Mouse (Mus musculus): Measurements from ENCODE around the gene Hsd17b1.
A peak's percentile ranks its signal among the peaks of the same experiment; 100 is the strongest.

Hsd17b1 gene

DNA sequence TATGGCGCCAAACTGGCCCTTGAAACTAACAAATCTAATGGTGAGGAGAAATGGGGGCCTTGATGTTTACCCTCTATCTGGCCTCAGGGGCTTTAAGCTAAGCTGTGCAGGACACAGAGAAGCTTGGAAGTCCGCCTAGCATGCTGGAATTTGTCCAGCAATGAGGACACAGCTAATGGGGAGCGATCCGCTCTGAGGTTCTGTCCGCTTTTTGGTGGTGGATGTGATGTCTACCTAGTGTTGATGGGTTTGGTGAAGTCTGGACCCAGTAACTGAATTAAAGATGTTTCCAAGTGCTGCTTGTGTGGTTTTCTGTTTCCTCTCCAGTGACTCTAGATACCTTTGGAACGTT, 8.1 kb downstream of the Hsd17b1 start:
- DNase-seq: peak; percentile 75 to 77

DNA sequence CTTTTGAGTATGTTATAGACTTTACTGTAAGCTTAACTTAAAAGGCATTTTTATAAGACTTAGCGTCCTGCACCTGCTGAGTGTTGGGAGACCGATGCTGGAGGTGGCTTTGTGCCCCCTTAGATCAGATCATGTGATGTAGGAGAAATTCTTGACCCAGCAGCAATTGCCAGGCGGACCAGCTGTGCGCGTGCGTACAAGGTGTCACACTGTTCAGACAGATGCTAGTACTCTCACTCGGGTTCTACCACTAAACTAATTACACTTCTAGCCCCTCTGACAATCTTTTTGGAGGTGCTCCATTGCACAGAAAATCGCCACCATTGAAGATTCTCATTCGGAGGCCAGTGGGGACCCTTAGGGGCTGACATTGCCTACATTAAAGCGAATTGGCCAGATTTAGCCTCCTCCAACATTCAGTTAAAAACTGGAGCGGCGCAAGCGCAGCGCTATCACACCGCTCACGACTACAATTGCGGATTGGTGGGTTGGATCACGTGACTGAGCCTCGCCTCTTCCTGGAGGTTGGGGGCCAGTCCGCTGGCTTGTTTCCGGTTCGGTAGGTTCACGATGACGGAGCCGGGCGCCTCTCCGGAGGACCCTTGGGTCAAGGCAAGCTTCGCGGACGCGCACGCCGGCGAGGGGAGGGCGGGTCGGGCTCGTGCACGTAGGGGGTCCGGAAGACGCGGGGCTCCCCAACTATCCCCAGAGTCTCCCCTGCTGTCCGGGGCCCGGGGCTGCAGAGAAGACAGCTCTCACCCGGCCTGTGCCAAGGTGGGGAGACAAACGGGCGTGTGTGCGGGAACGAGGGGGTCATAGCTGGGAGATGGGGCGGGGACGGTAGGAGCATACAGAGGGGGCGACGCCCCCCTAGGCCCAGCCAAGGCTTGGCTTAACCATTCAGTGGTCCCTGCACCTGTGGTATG, 8.8 kb downstream of the Hsd17b1 start, which contains the start of gene Mlx:
Mlx (plus strand) TSS at position 522 of the 926 bp plus-strand sequence.
- DNase-seq: peak; percentile 96 to 97

DNA sequence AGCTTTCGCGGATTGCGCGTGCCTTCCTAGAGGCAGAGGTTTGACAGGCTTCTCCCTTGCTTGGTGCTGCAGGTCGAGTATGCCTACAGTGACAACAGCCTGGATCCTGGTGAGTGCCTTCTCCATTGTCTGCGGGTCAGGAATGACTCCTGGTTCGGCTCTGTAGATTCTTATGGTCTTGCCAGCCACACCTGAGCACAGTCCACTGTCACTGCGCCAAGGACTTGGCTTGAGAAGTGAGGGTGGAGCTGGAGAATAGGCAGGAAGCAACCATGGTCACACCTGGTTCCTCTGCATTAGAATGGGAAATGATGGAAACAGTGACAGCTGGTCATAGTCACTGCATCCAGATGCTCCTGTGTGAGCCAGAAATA, 9.5 kb downstream of the Hsd17b1 start:
- peak; percentile 54 to 66 for DNase-seq

DNA sequence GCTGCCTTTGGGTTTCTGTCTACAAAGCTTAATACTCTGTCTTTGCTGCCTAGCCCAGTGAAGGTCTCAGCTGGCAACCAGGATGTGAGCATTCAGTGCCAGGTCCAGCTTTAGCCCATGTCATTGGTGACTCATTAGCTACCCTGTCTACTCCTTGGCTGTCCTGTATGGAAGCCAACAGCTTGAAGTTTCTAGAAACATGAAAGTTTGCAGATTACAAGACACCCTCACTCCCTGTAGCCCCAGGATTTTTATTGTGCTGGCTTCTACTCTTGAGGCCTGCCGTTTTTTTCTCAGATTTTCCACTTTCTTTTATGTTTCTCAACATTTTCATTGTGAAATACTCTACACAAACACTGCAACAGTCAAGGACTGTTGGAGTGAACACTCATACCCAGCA, 11.7 kb downstream of the Hsd17b1 start:
- DNase-seq: no peak

DNA sequence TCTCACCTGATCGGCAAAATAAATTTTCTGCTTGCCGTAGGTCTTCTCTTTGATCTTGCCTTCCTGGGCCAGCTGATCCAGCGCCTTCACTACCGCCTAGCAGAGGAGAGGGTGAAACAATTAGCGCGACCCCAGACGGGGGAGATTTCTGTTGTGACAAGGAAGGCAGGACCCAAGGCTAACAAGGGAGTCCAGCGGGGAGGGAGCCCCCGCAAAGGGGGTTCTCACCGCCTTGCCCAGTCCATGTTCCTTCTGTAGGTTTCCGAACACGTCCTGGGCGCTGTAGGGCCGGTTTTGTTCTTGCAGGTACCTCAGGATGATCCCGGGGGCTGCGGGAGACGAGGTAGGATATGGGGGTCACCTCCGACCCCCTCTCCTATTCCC, 16.7 kb downstream of the Hsd17b1 start:
- DNase-seq: no peak

DNA sequence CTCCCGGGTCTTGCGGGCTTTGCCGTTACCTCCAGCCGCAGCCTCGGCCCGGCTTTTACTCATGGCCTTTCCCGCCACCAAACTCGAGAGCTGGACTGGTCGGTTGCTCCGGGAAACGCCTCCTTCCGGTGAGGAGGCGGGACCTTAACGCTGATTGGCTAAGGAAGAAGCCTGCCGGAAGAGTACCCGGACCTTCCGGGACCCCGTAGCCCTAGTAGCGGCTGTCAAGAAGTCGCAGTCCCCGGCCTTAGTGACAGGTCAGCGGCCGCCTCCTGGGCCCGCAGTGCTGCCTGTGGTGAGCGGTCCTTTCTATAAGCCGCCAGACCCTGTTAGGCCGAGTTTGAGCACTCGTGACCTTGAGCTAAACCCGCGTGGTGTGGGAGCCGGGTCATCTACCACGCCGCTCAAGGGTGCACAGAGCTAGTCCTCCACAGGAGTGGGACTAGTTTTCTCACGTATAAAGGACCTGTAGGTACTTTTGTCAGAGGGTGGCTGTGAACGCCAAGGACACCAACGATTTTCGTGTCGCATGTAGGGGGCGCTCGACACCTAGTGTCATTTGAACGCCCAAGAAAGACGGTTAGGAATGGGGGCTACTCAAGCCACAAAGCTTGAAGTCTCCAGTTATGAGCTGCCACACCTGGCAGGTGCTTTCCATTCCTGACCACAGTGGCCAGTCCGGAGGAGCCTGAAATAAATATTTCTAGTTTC, 17.3 kb downstream of the Hsd17b1 start, which contains the start of gene Psmc3ip:
Psmc3ip (minus strand) TSS at position 123 of the 711 bp plus-strand sequence.
- DNase-seq: peak; percentile 96 to 97

DNA sequence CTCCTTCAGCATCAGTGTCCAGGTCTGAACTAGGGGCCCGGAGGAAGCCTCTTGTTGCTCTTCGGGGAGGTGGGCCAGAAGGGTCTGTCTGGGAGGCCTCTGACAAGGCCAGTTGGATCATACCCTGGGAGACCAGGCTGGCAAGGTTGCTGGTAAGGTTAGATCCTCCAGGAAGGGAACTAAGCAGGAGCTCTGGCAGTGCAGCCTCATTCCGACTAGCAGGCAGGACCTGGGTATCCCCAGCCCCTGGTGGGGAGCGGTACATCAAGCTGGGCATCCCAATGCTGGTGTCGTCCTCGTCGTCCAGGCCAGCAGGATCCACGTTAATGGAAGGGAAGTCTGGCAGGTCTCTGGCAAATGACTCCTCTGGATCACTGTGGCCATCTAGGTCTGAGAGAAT, 20.0 kb downstream of the Hsd17b1 start:
- DNase-seq: no peak

DNA sequence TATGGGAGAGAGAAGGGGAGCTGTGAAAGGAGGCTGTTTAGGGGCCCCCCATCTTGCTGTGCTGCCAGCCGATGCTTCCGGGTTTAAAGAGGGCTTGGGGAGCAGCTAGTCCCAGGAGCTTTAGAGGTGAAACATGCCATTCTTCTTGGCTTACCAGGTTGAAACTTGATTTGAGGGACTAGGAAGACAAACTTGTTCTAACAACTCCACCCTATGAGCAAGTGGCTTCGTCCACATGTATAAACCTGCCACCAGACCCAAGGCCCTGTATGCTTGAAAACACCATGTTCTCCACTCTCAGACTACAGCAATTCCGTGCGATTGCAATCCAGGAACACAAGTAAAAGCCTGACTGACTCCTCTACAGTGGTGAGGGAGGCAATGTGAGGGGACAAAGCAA, 24.8 kb downstream of the Hsd17b1 start:
- DNase-seq: no peak

DNA sequence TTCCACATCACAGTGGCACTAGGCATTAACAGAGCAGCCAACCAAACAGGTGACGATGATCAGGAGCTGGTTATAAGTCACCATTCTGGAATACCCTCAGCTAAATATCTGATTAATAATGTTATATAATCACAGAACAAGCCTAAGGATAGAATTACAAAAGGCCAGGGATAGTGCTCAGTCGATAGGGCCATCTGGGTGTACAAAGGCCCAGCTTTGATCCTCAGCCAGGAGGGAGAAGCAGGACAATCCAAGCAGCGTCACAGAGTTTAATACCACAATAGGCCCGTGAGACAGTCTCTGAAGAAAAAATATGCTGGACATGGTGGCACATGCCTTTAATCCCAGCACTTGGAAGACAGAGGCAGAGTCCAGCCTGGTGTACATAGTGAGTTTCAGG, 31.1 kb downstream of the Hsd17b1 start:
- no peak for DNase-seq

DNA sequence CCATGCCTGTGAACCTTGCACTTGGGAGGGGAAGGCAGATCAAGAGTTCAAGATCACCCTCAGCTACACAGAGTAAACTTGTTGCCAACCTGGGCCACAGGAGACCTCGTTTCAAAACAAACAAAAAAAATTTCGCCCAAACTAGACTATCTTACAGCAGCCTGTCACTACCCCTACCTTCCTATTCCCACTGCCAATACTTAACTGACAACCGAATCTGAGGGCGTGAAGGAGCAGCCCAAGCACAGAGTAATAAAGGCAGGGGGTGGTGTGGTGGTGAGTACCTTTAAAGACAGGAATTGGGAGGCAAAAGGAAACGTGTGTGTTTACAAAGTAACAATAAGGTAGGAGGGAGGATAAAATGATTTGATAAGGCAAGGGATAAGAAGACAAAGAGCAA, 32.5 kb downstream of the Hsd17b1 start:
- DNase-seq: no peak

DNA sequence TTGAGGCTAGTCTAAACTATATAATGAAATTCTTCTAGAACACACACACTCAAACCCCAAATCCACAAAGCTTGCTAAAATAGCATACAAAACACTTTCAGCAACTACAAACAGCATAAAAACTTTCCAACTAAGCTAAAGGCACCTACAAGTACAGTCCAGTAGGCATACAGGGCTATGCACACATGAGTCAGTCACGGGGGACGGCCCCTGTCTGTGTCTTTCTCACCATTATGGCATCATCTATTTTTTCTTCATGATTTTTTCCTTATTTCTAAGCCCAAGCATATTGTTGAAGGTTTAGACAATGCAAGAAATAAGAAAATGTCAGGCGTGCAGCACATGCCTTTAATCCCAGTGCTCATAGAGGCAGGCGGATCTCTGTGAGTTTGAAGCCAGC, 33.0 kb downstream of the Hsd17b1 start:
- no peak for DNase-seq

DNA sequence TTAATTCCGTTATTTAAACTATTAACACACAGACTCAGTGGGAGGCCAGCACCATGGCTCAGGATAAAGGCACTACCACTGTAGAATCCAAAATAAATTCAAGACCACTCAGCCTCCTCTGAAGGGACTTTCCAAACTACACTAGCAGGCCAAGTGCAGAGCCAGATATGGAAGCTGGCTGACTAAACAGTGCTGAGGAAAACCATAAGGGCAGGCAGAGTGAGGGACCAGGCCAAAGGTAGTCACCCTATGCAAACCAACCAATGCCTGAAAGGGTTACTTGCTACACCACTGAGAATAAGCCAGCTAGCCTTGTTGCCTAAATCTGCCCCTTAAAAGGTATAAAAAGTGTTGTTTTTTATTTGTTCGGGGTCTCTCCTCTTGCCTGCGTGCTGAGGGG, 34.0 kb downstream of the Hsd17b1 start:
- DNase-seq: no peak

DNA sequence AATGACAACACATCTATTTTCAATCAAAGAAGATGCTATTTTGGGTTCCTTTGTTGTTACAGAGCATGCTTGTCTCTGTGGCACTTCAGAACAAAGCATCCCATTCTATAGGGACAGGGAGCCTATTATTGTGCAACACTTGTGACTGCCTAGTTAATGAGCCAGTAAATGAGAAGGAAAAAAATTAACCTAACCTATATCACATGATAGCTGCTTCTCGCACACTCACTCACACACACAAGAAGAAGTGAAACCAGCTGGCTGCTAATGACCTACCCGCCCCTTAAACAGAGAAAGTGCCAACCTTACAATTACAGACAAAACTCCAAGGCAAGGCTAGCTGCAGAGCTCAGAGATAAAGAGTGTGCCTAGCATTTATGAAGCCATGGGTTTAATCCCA, 37.4 kb downstream of the Hsd17b1 start:
- DNase-seq: no peak

DNA sequence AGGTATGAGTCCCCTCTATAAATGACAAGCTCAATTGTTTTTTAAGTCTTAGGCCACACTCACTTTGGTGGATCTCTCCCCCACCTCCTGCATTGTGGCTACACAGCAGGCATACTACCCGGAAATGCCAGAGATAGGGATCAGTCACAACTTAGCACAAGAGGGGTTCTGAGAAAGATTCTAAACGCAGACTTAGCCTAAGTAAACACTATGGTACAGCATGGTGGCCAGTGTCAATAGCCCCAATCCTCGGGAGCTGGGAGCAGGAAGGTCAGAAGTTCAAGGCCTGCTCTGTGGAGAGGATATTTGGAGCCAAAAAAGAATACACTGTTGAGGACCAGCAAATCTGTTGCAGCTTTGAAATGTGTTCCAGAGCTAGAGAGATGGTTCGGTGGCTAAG, 39.9 kb downstream of the Hsd17b1 start:
- DNase-seq: no peak

DNA sequence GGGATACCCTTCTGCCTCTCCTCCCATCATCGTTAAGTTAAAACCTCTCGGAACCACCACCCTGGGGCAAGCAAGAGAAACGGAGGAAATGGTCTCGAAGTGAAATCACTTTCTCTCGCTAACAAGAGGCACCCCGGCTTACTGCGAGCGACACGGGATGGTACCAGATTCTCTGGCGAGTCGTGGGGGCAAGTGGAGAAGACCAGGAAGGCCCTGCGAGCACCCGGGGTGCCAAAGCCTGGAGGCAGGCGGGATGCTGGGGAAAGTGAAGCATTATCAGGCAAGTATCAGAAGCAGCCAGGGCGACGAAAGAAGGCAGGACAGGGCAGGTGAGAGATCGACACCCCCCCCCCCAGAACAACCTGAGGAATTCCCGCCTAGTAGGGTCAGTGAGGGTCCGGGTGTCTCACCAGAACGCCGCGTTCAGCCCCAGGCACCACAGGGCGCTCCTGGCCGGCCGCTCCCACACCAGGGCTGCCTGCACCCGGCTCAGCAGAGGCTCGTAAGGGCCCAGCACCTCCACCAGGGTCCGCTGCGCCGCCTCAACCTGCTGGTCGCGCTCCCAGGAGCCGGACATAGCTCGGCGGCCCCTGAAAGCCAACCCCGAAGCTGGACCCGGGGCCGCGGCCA, 41.0 kb downstream of the Hsd17b1 start:
- DNase-seq: no peak

DNA sequence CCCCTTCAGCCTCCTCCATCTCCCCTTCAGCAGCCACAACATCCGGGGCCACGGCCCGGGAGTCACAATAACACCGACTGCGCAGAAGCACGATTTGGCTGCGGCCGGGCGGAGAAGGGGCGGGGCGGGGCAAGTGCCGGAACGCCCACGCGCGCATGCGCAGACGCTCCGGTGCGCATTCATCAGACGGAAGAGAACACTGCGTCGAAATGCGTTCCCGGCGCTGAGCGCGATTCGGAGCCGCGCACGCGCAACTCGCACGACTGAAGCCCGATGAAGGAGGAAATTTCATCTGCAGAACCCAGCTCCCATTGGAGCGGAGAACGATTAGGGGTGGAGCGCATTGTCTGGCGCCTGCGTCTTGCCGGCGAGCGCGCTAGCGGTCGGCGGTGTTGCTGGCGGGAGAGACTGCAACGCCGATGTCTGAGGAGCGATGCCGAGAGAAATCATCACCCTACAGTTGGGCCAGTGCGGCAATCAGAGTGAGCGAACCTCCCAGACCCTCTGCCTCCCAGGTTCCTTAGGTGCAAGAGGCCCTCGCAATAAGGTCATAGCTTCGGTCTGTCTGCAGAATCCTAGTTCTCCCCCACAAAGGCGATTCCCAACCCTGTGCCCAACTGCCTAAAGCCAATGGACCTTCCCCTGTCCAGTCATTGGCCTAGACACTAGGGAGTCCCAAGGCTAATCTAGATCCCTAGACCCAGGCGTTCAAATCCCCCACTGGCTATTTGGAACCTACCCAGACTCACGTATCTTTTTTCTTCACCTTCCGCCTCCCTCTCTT, 41.7 kb downstream of the Hsd17b1 start, which contains the start of the genes Retreg3 and Tubg1:
Retreg3 (minus strand) TSS at position 133 of the 784 bp plus-strand sequence.
Tubg1 (plus strand) TSS at position 178 of the 784 bp plus-strand sequence.
- DNase-seq: peak; percentile 100

DNA sequence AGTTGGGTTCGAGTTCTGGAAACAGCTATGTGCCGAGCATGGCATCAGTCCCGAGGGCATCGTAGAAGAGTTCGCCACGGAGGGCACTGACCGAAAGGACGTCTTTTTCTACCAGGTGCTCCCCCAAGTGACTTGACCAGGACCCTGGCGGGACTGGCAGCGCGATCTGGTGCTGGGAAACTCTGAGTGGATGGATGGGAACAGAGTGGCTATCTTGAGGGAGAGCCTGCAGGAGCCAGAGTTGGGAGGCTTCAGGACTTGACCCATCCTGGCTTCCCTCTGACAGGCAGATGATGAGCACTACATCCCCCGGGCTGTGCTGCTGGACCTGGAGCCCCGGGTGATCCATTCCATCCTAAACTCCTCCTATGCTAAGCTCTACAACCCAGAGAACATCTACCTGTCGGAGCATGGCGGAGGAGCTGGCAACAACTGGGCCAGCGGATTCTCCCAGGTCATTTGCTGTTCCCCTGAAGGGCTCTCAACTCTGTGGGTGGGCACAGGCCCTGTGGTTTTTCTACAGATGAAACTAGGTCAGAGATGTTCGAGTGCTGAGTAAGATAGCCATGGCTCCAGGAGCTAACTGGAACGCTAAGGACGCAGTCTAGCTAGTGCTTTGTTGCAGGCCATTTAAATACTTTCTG, 42.5 kb downstream of the Hsd17b1 start:
- peak; percentile 26 to 38 for DNase-seq

DNA sequence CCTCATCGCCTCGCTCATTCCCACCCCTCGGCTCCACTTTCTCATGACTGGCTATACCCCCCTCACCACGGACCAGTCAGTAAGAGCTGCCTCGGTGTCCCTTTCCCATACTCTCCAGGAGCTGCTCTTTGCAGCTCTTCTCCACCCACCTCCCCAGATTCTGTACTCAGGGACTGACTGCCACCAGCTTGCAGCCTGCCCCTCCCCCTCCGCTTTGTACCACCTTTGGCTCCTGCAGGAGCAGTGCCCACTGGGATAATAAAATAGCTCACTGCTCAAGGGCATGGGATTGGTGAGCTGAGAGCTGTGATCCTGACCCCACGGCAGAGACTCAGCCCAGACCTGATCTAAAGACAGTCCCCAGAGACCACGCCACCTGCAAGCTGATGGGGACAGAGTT, 46.3 kb downstream of the Hsd17b1 start:
- peak; percentile 47 to 54 for DNase-seq

DNA sequence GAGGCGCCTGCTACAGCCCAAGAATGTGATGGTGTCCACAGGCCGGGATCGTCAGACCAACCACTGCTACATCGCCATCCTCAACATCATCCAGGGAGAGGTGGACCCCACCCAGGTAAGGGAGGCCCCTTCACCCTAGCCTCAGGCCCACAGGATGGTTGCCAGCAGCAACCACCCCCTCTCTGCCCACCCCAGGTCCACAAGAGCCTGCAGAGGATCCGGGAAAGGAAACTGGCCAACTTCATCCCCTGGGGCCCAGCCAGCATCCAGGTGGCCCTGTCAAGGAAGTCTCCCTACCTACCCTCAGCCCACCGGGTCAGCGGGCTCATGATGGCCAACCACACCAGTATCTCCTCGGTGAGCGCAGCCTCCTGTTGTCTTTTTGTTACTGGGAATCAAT, 46.8 kb downstream of the Hsd17b1 start:
- peak in 1 of 2 experiments; percentile 38 for DNase-seq

DNA sequence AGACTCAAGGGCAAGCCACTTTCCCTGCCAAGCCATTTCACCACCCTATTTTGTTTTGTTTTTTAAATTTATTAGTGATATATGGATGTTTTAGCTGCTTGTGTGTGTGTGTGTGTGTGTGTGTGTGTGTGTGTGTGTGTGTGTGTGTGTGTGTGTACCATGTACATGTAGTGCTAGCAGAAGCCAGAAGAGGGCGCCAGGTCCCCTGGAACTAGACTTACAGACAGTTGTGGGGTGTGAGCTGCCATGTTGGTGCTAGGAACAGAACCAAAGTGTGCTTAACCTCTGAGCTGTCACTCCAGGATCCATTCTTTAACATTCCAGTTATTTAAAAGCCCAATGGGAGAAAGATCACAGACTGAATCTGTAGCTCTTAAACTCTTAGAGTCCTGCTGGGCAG, 48.9 kb downstream of the Hsd17b1 start:
- peak; percentile 49 to 72 for DNase-seq

DNA sequence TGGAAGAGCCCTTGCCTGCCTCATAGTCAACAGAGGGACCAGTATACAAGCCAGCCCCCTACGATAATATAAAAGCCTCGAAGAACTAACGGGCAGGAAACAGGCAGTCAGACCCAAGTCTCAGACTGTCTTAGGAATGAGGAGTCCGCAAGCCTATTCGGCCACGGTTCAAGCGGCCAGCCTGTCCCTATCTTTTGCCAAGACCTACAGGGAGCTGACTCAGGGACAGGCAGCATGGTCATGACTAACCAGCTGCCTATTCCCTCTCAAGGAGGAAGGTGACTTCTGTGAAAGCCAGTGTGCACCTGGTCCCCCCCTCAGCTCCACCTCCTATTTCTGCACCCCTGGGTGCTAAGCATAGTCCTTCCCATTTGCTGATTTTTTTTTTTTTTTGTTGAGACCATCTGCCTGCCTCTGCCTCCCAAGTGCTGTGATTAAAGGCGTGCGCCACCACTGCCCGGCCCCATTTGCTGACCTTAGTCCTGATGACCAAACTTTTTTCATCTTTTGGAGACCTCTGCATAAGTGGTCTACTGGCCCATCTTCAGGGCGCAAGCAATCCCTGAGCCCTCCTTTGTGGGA, 50.9 kb downstream of the Hsd17b1 start:
- peak; percentile 88 to 90 for DNase-seq

Data from cerebellum, postnatal 10 days (tissue).